Mouse (Mus musculus) neural tube, embryonic 12.5 days (tissue): Measurements from ENCODE around the gene Gm28035. TPM values are rescaled to one million over a fixed set of nuclear protein-coding genes. Genes with fewer than 3 reads are reported as not detected.

Experiments used
- ATAC-seq: fragments of 200-750 bp; cut with Nextera tagmentation; 2 replicates; pipeline ENCODE4 v1.8.0; 2017; ENCODE audit warnings: low read depth, mild to moderate bottlenecking, moderate TSS enrichment, moderate library complexity; ENCODE audit not compliant: low FRiP score
- H3K27ac ChIP-seq: fragments of 300-500 bp; sonication (generic); 2 replicates; pipeline ENCODE4 v1.5.1; 2016
- H3K27me3 ChIP-seq: fragments of 300-500 bp; sonication (generic); replicated peaks from 2 replicates; pipeline ENCODE4 v1.6.1; 2016; ENCODE audit warnings: mild to moderate bottlenecking
- H3K36me3 ChIP-seq: fragments of 300-500 bp; sonication (generic); 2 replicates; pipeline ENCODE4 v1.6.1; 2016; ENCODE audit warnings: mild to moderate bottlenecking
- H3K4me1 ChIP-seq: fragments of 300-500 bp; sonication (generic); 2 replicates; pipeline ENCODE4 v1.6.1; 2016
- H3K4me2 ChIP-seq: fragments of 300-500 bp; sonication (generic); replicated peaks from 2 replicates; pipeline ENCODE4 v1.6.1; 2016; ENCODE audit warnings: mild to moderate bottlenecking
- H3K4me3 ChIP-seq: fragments of 300-500 bp; sonication (generic); 2 replicates; pipeline ENCODE4 v1.5.1; 2016
- H3K9ac ChIP-seq: fragments of 300-500 bp; sonication (generic); 2 replicates; pipeline ENCODE4 v1.6.1; 2016; ENCODE audit warnings: mild to moderate bottlenecking
- H3K9me3 ChIP-seq: fragments of 300-500 bp; sonication (generic); 2 replicates; pipeline ENCODE4 v1.6.1; 2016; ENCODE audit warnings: mild to moderate bottlenecking
- WGBS: fragments of 180-500 bp; shearing (Covaris S2); methylation state at CpG from one replicate; pipeline ENCODE4 v1.1.7; 2016; 5-methylcytosine and 5-hydroxymethylcytosine counted together
- polyA plus RNA-seq: library from polyadenylated mRNA; unstranded; fragments of >200 nt; fragmentation: Nextera tagmentation; extraction: Ambion mirVana; gene quantifications from 2 replicates; pipeline ENCODE4 v1.2.1, GENCODE M21; 2016

Gm28035 gene
- 0.17 and 0.34 TPM in 2 replicates for polyA plus RNA-seq

DNA sequence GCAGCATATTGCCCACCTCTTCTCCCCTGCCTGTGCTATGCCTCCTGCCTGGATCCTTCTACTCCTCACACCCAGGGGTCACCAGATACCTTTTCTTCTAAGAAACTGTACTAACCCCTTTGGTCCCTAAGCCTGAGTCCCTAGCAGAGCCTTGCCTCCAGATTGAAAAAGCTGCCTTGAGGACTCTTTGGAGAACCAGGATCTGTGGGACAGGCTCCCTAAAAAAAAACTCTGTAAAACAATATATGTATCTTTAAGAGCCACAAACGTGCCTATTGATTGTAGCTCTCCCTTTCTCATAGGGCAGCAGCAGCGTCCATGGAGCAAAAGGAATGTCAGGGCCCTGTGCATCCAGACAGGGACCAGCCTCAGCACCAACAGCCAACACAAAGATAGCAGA is at the start of gene Gm28035:
Gm28035 (plus strand) TSS at position 301 of the 400 bp plus-strand sequence.
- Histone ChIP-seq H3K9me3 (no peaks in the 10 kb centered on the region), H3K4me2 (peak within 1 kb of the TSS; percentile 94), H3K27ac (no peak within 1 kb of the TSS), H3K4me3 (no peak within 1 kb of the TSS), H3K4me1 (peaks cover 36% of the 10 kb centered on the region), H3K9ac (0 out of 2 replicates have a peak within 1 kb of the TSS, but pooled peaks have one; percentile 33), H3K36me3 (peaks cover 52% of the 10 kb centered on the region), H3K27me3 (no peaks in the 10 kb centered on the region)
- WGBS: 82% methylated on average over 2 of the region's 2 CpGs
- ATAC-seq: no peak

DNA sequence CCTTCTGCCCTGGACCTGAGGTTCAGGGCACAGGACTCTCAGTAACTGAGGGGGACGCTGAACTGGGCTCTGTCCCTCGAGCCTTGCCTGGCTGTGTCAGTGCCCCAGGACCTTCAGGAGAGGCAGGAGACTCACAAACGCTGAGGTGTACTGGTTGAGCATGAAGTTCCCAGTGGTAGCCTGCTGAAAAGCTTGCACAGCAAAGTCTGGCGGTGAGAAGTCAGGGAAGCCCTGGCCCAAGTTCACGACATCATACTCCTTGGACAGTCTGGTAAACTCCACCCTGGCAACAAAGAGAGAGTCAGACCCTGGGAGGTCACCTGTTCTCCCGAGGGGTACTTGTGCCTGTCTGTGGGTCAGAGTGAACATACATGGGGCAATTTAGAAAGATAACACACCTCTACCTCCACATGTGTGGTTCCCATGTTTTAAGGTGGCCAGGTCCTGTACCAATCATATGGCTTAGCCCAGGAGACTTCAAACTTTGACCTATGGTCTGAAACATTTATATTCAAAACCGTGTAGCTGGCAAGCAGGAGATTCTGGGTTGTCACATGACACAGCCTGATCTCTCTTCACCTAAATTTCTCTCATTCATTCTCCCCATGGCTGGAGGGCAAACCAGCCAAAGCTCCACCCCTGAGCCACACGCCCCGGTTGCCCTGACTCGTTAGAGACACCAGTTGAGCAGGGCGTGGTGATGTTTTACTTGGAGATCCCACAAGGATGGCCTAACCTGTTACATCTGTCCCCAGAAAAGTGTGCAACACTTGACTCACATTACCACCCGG is 48.4 kb upstream of the Gm28035 start:
- Histone ChIP-seq H3K27ac (no peak overlapping the region), H3K9me3 (no peaks in the 10 kb centered on the region), H3K36me3 (no peaks in the 10 kb centered on the region; the same call in 1 of the 2 replicates), H3K4me3 (no peak overlapping the region), H3K4me1 (no peaks in the 10 kb centered on the region), H3K27me3 (no peaks in the 10 kb centered on the region), H3K4me2 (no peak overlapping the region), H3K9ac (no peak overlapping the region)
- no peak for ATAC-seq
- 90% methylated on average over 12 of the region's 12 CpGs for WGBS

DNA sequence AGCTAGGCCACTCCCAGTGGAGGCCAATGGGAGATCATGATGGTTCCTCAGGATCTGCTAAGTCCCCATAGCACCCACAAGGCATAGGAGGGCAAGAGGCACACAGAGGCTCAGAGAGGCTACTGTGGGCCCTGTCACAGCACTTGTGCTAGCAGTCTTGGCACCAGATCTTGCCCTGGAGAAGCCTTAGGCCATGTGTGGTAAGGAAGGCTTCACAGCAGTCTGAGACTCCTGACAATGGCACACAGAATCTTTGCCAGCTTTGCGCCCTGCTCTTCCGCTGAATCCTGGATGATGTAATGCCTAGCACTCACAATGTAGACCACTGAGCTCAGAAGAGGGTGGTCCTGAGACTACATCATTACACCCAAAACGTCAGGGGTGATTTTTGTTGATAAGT is 45.7 kb upstream of the Gm28035 start:
- no peak for ATAC-seq
- 83% methylated on average over 3 of the region's 3 CpGs for WGBS
- Histone ChIP-seq H3K4me3 (no peak overlapping the region), H3K4me2 (no peak overlapping the region), H3K27ac (no peak overlapping the region), H3K36me3 (no peaks in the 10 kb centered on the region), H3K9me3 (no peaks in the 10 kb centered on the region), H3K27me3 (no peaks in the 10 kb centered on the region), H3K9ac (no peak overlapping the region), H3K4me1 (no peaks in the 10 kb centered on the region)

DNA sequence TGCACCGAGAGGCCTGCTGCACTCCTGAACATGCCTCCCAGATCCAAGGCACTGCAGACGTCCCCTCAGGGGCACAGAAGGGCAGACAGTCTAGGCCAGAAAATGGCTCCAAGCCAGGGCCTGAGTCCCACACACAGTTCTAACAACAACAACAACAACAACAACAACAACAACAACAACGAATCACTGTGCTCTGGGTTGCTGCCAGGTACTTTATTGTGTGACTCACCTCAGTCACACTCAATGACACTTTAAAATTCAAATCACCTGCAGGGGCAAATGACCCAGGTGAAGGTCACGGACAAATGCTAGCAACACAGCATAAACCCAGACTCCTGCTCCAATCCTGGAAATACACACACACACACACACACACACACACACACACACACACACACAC is 42.3 kb upstream of the Gm28035 start:
- Histone ChIP-seq H3K9me3 (no peaks in the 10 kb centered on the region), H3K36me3 (no peaks in the 10 kb centered on the region), H3K9ac (no peak overlapping the region), H3K27ac (no peak overlapping the region), H3K4me1 (no peaks in the 10 kb centered on the region), H3K4me3 (no peak overlapping the region), H3K4me2 (no peak overlapping the region), H3K27me3 (no peaks in the 10 kb centered on the region)
- 66% methylated on average over 4 of the region's 4 CpGs for WGBS
- no peak for ATAC-seq

DNA sequence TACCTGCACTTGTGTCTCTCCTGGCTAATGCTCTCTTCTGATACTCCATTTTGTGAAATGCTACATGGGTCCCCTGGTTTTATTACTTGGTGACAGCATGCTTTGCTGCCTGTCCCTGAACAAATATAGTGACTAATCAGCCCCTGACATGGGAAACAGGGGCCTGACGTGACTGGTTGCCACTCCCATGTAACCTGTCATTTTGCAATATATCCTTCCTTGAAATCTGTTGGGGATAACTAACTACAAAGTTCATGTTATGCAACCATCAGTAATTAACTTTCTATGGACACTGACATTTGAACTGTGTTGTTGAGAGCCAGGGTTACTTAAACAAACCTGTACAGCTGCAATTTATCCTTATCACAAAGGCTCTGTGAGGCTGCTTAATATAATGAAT is 40.4 kb upstream of the Gm28035 start:
- Histone ChIP-seq H3K4me3 (no peak overlapping the region), H3K9me3 (no peaks in the 10 kb centered on the region), H3K36me3 (no peaks in the 10 kb centered on the region), H3K4me2 (no peak overlapping the region), H3K9ac (no peak overlapping the region), H3K27ac (no peak overlapping the region), H3K27me3 (no peaks in the 10 kb centered on the region), H3K4me1 (peaks cover 6% of the 10 kb centered on the region)
- ATAC-seq: no peak
- 71% methylated on average over 1 of the region's 1 CpGs for WGBS

DNA sequence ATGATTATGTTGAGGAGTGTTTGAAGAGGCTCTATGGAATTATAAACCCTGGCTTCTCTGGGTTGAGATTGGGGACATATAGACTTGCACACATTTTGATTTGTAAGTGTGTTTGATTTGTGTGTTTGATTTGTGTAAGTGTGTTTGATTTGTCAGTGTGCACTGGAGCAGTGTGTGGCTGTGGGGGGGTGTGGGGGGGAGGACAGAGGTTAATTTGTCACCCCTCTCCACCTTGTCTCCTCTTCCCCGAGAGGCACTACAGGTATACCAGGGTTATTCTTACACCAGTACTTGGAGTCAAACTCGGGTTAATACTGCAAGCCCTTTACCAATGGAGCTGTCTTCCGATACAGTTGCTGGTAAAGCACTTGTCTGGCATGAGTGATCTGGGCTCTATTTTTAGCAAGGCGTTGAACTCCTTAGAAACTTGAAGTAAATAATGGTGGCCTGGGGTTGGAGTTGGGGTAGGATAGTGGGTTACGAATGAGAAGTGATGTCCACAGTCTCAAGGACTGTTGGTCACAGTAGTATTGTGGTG is 39.9 kb upstream of the Gm28035 start:
- Histone ChIP-seq H3K9me3 (no peaks in the 10 kb centered on the region), H3K4me2 (no peak overlapping the region), H3K4me3 (no peak overlapping the region), H3K27ac (no peak overlapping the region), H3K36me3 (no peaks in the 10 kb centered on the region), H3K4me1 (peaks cover 7% of the 10 kb centered on the region), H3K9ac (no peak overlapping the region), H3K27me3 (no peaks in the 10 kb centered on the region)
- WGBS: 87% methylated on average over 5 of the region's 5 CpGs
- no peak for ATAC-seq

DNA sequence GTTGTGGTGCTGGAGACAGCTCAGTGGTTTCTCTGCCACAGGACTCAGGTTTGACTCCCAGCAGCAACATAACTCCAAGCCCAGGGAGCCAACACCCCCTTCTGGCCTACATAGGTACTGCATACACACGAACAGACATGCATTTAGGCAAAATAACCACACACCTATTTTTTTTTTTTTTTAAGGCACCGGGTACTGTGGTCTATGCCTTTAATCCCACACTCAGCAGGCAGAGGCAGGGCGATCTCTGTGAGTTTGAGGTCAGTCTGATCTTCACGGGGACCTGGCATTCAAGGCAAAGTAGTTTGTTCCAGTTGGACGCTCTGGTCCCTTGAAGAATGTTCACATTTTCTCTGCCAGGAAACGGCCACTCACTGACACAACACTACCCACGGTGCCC is 36.9 kb upstream of the Gm28035 start:
- H3K9me3 ChIP-seq: no peaks in the 10 kb centered on the region
- 78% methylated on average over 7 of the region's 7 CpGs for WGBS
- H3K4me3 ChIP-seq: no peak overlapping the region
- no peaks in the 10 kb centered on the region for H3K36me3 ChIP-seq
- H3K27ac ChIP-seq: no peak overlapping the region
- no peak for ATAC-seq
- H3K4me2 ChIP-seq: no peak overlapping the region
- peaks cover 16% of the 10 kb centered on the region for H3K4me1 ChIP-seq
- no peaks in the 10 kb centered on the region for H3K27me3 ChIP-seq
- H3K9ac ChIP-seq: no peak overlapping the region

DNA sequence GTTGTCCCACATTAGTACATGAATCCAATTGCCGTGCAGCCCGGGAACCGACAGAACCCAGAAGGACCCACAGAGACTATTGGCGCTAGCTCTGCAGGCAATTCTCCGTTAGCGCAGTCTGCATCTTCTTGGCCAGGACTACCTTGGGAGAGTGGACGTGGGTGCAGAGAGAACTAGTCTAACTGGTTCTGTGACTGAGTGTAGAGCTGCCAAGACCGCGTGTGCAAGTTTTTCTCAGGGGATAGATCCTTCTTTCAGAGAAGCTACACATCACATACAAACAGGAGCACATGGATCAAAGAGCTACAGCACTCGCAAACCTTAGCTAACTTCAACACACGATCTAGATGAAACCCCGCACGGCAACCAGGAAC is 35.1 kb upstream of the Gm28035 start:
- WGBS: 2% methylated on average over 13 of the region's 13 CpGs
- ATAC-seq: peak; percentile 65

DNA sequence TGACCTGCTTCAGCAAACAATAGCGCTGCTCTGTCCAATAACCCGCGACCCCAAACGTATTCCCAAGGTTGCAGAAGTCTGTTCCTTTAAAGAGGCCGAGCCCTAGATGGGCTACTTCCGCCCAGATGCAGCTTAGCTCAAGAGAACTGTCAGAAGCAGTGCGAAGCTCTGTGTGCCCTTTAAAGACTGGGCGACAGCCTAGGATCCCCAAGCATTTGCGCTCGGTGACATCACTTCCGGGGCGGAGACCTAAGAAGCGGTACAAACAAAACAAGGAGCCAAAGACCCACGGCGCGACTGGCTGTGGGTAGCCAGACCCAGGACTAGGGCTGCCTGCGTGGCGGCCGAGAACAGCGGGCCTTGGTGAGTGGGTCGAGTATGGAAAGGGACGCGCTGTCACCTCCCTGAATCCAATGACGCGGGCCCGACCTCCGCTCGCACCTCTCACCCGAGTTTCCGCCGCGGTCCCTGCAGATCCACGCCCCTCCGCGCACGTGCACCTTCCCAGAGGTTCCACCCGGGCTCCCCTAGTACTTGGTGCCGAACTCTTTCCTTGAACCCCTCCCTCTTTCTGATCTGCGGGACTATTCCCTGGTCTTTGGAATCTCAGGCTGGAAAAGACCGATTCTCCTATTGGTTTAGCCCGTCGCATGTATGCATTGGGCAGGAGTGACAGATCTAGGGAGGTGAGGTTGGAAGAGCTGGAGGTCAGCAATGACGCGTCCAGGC is 34.6 kb upstream of the Gm28035 start, which contains the start of gene Kyat1:
Kyat1 (minus strand) TSS at position 219 of the 729 bp plus-strand sequence.
- H3K4me3 ChIP-seq: peak within 1 kb of the TSS; percentile 54
- H3K4me1 ChIP-seq: peaks cover 16% of the 10 kb centered on the region
- peak within 1 kb of the TSS; percentile 88 for H3K4me2 ChIP-seq
- no peaks in the 10 kb centered on the region for H3K36me3 ChIP-seq
- H3K9me3 ChIP-seq: no peaks in the 10 kb centered on the region
- H3K27me3 ChIP-seq: no peaks in the 10 kb centered on the region
- WGBS: under 1% methylated on average over 44 of the region's 44 CpGs
- peak within 1 kb of the TSS; percentile 26; the same call in 1 of the 2 replicates for H3K27ac ChIP-seq
- peak; percentile 94 for ATAC-seq
- H3K9ac ChIP-seq: peak within 1 kb of the TSS; percentile 60

More for the DNA sequence above, 35.1 kb upstream of the Gm28035 start:
- Histone ChIP-seq H3K27me3 (no peaks in the 10 kb centered on the region), H3K9ac (peak overlapping the region; percentile 60), H3K4me1 (peaks cover 16% of the 10 kb centered on the region), H3K36me3 (no peaks in the 10 kb centered on the region), H3K4me2 (peak overlapping the region; percentile 88), H3K4me3 (peak overlapping the region; percentile 54), H3K27ac (peak overlapping the region; percentile 26; the same call in 1 of the 2 replicates), H3K9me3 (no peaks in the 10 kb centered on the region)

DNA sequence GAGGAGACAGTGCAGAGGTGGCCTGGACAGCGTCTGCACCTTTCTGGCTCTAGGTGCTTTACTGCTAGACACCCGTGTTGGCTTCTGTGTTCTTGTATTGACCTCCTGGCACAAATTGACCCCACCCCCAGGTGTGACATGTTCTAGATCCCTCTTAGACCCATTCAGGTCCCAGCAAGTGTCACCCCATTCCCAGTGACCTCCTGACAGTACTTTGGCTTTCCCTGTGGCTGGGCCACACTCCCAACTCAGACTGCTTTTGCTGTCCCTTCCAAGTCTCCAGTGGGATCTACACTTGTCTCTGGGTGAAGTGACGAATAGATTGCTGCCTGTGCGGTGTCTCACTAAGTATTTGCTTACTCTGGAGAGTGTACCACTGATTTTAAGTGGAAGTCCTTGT is 33.0 kb upstream of the Gm28035 start:
- no peaks in the 10 kb centered on the region for H3K9me3 ChIP-seq
- H3K9ac ChIP-seq: no peak overlapping the region
- H3K4me3 ChIP-seq: no peak overlapping the region
- H3K36me3 ChIP-seq: no peaks in the 10 kb centered on the region
- 78% methylated on average over 4 of the region's 4 CpGs for WGBS
- no peaks in the 10 kb centered on the region for H3K27me3 ChIP-seq
- H3K27ac ChIP-seq: no peak overlapping the region
- H3K4me1 ChIP-seq: peaks cover 16% of the 10 kb centered on the region
- ATAC-seq: no peak
- no peak overlapping the region for H3K4me2 ChIP-seq

DNA sequence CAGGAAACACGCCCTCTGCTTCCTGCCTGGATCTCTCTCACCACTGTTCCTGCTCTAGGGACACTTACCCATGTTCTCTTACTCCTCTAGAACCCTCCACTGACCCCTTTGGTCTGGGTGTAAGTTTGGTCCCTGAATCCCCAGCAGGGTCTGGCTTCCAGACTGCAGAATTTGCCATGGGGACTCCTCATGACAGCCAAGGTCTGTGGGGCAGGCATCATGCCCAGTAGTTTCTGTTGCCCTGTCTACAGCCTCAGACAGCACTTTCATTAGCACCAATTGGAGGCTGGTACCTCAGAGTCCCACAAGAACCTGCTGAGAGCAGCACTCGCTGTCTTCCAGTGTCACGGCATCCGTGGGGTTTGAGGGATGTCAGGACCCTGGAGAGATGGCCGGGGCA is 32.5 kb upstream of the Gm28035 start:
- Histone ChIP-seq H3K9me3 (no peaks in the 10 kb centered on the region), H3K36me3 (no peaks in the 10 kb centered on the region), H3K4me2 (no peak overlapping the region), H3K27me3 (no peaks in the 10 kb centered on the region), H3K27ac (no peak overlapping the region), H3K4me1 (peaks cover 16% of the 10 kb centered on the region), H3K4me3 (no peak overlapping the region), H3K9ac (no peak overlapping the region)
- no peak for ATAC-seq
- WGBS: 80% methylated on average over 5 of the region's 5 CpGs

DNA sequence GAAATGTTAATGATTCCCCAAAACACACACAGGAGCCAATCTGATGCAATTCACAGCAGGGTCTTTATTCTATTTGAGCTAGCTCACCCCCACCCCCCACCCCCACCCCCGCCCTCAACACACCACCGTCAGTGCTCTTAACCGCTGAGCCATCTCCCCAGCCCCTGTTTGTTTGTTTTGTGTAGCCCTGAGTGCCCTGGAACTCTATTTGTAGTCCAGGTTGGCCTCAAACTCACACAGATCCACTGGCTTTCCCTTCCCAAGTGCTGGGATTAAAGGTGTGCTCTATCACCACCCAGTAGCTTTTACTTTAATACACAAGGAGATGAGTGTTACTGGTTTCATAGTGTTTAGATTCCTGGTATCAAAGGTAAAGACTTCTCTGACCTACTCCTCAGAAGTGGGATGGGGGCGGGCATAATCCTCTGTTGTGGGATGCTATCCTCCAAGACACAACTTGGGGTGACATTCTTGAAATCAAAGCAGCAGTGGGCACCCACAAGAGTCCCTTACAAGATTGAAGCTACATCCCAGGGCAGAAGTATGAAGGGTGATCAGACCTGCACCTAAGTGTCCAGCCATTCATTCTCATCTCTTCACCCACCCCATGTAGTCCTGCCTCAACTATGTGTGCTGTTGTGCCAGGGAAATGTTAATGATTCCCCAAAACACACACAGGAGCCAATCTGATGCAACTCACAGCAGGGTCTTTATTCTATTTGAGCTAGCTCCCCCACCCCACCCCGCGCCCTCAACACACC is 28.8 kb upstream of the Gm28035 start:
- H3K4me3 ChIP-seq: no peak overlapping the region
- H3K4me2 ChIP-seq: no peak overlapping the region
- H3K27me3 ChIP-seq: no peaks in the 10 kb centered on the region
- H3K9me3 ChIP-seq: no peaks in the 10 kb centered on the region
- WGBS: 64% methylated on average over 6 of the region's 6 CpGs
- ATAC-seq: no peak
- peaks cover 3% of the 10 kb centered on the region for H3K4me1 ChIP-seq
- H3K27ac ChIP-seq: no peak overlapping the region
- H3K36me3 ChIP-seq: no peaks in the 10 kb centered on the region
- H3K9ac ChIP-seq: no peak overlapping the region
